Comparison of ENCODE assay signal across 8 mouse cellular contexts in genomic region chr2:158339948-158340564, GRCm38 (mm10). TPM values are rescaled to one million over a fixed set of nuclear protein-coding genes. Genes with fewer than 3 reads are reported as not detected.
DNase-seq lines count a peak whose midpoint lies in the region; ATAC-seq and TF ChIP-seq lines count a peak whose summit lies in the region.
"Had no signal": no experiment of that assay in that cellular context is flagged by ENCODE, and none has a peak within 500 bp of the region (broad histone marks: within the 10 kb centered on the region; RNA-seq: fewer than 3 reads in every experiment).

No protein-coding gene starts in this region.

- no peak overlapping the region for H3K4me2 ChIP-seq in embryonic facial prominence, embryonic 14.5 days (ENCODE audit: low read depth, low read length)
- H3K4me2 ChIP-seq in lung, postnatal 0 days (replicated peaks; ENCODE audit: low read depth, low read length), result no peak overlapping the region
- H3K4me2 ChIP-seq: neural tube, embryonic 12.5 days had no signal

- H3K9ac ChIP-seq in embryonic facial prominence, embryonic 14.5 days (ENCODE audit: low read depth, low read length), result no peak overlapping the region
- no peak overlapping the region for H3K9ac ChIP-seq in lung, postnatal 0 days (replicated peaks; ENCODE audit: low read depth)
- H3K9ac ChIP-seq: neural tube, embryonic 12.5 days had no signal

- no peaks in the 10 kb centered on the region for H3K36me3 ChIP-seq in thymus, adult 2 months (ENCODE audit: control insufficient read depth, insufficient read depth, low read length)
- H3K36me3 ChIP-seq in embryonic facial prominence, embryonic 14.5 days (ENCODE audit: control insufficient read depth, insufficient read depth, low read length), result no peaks in the 10 kb centered on the region
- no peaks in the 10 kb centered on the region for H3K36me3 ChIP-seq in lung, postnatal 0 days (ENCODE audit: insufficient read depth, low read length)
- H3K36me3 ChIP-seq: neural tube, embryonic 12.5 days had no signal

- H3K27ac ChIP-seq in thymus, adult 2 months (ENCODE audit: control insufficient read depth, insufficient read depth, low read length), result no peak overlapping the region
- no peak overlapping the region for H3K27ac ChIP-seq in embryonic facial prominence, embryonic 14.5 days (replicated peaks; ENCODE audit: low read depth, low read length)
- no peak overlapping the region for H3K27ac ChIP-seq in lung, postnatal 0 days (ENCODE audit: low read length)
- H3K27ac ChIP-seq: neural tube, embryonic 12.5 days had no signal

- DNase-seq in thymus, adult 2 months, result peak; percentile 49
- no peak for DNase-seq in thymus, adult 18-20 months
- DNase-seq in adrenal gland, postnatal 14 days, result peak; percentile 76
- peak; percentile 52 for DNase-seq in embryonic facial prominence, embryonic 14.5 days (ENCODE audit: low spot score)
- peak; percentile 76 for DNase-seq in induced T-regulatory cell, adult 2 months (ENCODE audit: low read depth)
- DNase-seq in lung, postnatal 0 days (ENCODE audit: low spot score), result peak; percentile 78
- peak; percentile 47 to 82 for DNase-seq in right cerebral cortex, postnatal 10 days (ENCODE audit: low spot score in 2 of 2)

- H3K27me3 ChIP-seq in thymus, adult 2 months (ENCODE audit: control insufficient read depth, insufficient read depth, low read length), result no peaks in the 10 kb centered on the region
- no peaks in the 10 kb centered on the region for H3K27me3 ChIP-seq in embryonic facial prominence, embryonic 14.5 days (replicated peaks; ENCODE audit: control insufficient read depth, insufficient read depth, low read length)
- no peaks in the 10 kb centered on the region for H3K27me3 ChIP-seq in lung, postnatal 0 days (replicated peaks; ENCODE audit: insufficient read depth, low read length)

- 42% methylated on average over 11 of the region's 11 CpGs for WGBS in thymus, adult 2 months
- WGBS in embryonic facial prominence, embryonic 14.5 days, result 41% methylated on average over 11 of the region's 11 CpGs
- WGBS in lung, postnatal 0 days, result 36% methylated on average over 11 of the region's 11 CpGs

- no peaks in the 10 kb centered on the region for H3K9me3 ChIP-seq in embryonic facial prominence, embryonic 14.5 days (ENCODE audit: control insufficient read depth, low read length)
- H3K9me3 ChIP-seq in lung, postnatal 0 days (ENCODE audit: low read length), result no peaks in the 10 kb centered on the region
- H3K9me3 ChIP-seq: neural tube, embryonic 12.5 days had no signal

- peak; percentile 12; the same call in 1 of the 2 replicates for TF ChIP-seq CTCF in thymus, adult 2 months (IDR thresholded peaks at IDR 0.05; ENCODE audit: borderline replicate concordance, control insufficient read depth, extremely low read depth, insufficient read depth, low read length, poor library complexity)
- peak; percentile 92 for TF ChIP-seq CTCF in lung, postnatal 0 days (IDR thresholded peaks at IDR 0.05)

- no peaks in the 10 kb centered on the region for H3K4me1 ChIP-seq in thymus, adult 2 months (replicated peaks; ENCODE audit: control insufficient read depth, insufficient read depth, low read length)
- no peaks in the 10 kb centered on the region for H3K4me1 ChIP-seq in embryonic facial prominence, embryonic 14.5 days (ENCODE audit: control insufficient read depth, insufficient read depth, low read length)
- H3K4me1 ChIP-seq in lung, postnatal 0 days (ENCODE audit: insufficient read depth, low read depth, low read length), result no peaks in the 10 kb centered on the region

- no peak overlapping the region for H3K4me3 ChIP-seq in thymus, adult 2 months (ENCODE audit: control insufficient read depth, insufficient read depth, low read length)
- H3K4me3 ChIP-seq in embryonic facial prominence, embryonic 14.5 days (ENCODE audit: low read depth, low read length), result no peak overlapping the region
- H3K4me3 ChIP-seq in lung, postnatal 0 days (ENCODE audit: low read depth, low read length), result no peak overlapping the region
- H3K4me3 ChIP-seq: neural tube, embryonic 12.5 days had no signal

- ATAC-seq in embryonic facial prominence, embryonic 14.5 days (ENCODE audit: low read depth), result no peak
- no peak for ATAC-seq in lung, postnatal 0 days

- TF ChIP-seq EP300 in lung, postnatal 0 days (IDR thresholded peaks at IDR 0.05), result no peak

- TF ChIP-seq POLR2A in thymus, adult 2 months (IDR thresholded peaks at IDR 0.05; ENCODE audit: control insufficient read depth, extremely low read depth, insufficient read depth, low read length, poor library complexity), result no peak

RNA-seq across cellular contexts. Expression of gene Lbp, which starts 33.8 kb away (rescaled TPM):
- polyA plus RNA-seq in thymus, adult 2 months (2012; rRNA removed), result 6.2 and 12.1 TPM in 2 replicates
- total RNA-seq in adrenal gland, postnatal 14 days (2021), result 19.6 and 34.2 TPM in 2 replicates
- 7.8 and 11.9 TPM in 2 replicates for polyA plus RNA-seq in embryonic facial prominence, embryonic 14.5 days (2014; fragmentation: Nextera tagmentation; extraction: Ambion mirVana)
- polyA plus RNA-seq in lung, postnatal 0 days (2015; fragmentation: Nextera tagmentation; extraction: Ambion mirVana), result 42.1 and 56.8 TPM in 2 replicates

RNA-seq across cellular contexts. Expression of gene Snhg11, which starts 35.4 kb away (rescaled TPM):
- polyA plus RNA-seq in thymus, adult 2 months (2012; rRNA removed), result 9.3 and 16.1 TPM in 2 replicates
- 3.5 and 6.6 TPM in 2 replicates for total RNA-seq in adrenal gland, postnatal 14 days (2021)
- polyA plus RNA-seq in embryonic facial prominence, embryonic 14.5 days (2014; fragmentation: Nextera tagmentation; extraction: Ambion mirVana), result 7.8 and 10.2 TPM in 2 replicates
- 6.1 and 6.2 TPM in 2 replicates for polyA plus RNA-seq in lung, postnatal 0 days (2015; fragmentation: Nextera tagmentation; extraction: Ambion mirVana)

Comparison
In these comparisons a context has a peak if more than half of its experiments do, and no peak if none do; other contexts are left out.
1. DNase-seq: peak in thymus, adult 2 months (single experiment), adrenal gland, postnatal 14 days (single experiment), embryonic facial prominence, embryonic 14.5 days (single experiment), induced T-regulatory cell, adult 2 months (single experiment), lung, postnatal 0 days (single experiment) and right cerebral cortex, postnatal 10 days (2 of 2); none in thymus, adult 18-20 months (0 of 2).